Mouse (Mus musculus): ENCODE results near the gene Catsperg1. TPM values are rescaled to one million over a fixed set of nuclear protein-coding genes. Genes with fewer than 3 reads are reported as not detected.

Gene Catsperg1
- polyA plus RNA-seq, 1 experiment from 2014 or later = 0.69 TPM

GRCm38 (mm10) chr7:29170066-29170754 lies 43.6 kb downstream of the Catsperg1 start, which contains the start of the genes Ggn and Spred3:
Ggn (plus strand) TSS chr7:29170210.
Spred3 (minus strand) TSS chr7:29170411.
- peaks cover 33% of the 10 kb centered on the region for H3K36me3 ChIP-seq
- peak within 1 kb of the TSS; percentile 64 for H3K9ac ChIP-seq (replicated peaks)
- under 1% methylated on average over 30 of the region's 30 CpGs for WGBS
- peak within 1 kb of the TSS; percentile 60 for H3K4me3 ChIP-seq (replicated peaks)
- peak within 1 kb of the TSS; percentile 83 for H3K4me2 ChIP-seq
- peak within 1 kb of the TSS; percentile 64; the same call in 1 of the 2 replicates for H3K27ac ChIP-seq
- peak; percentile 16 for ATAC-seq (ENCODE audit: insufficient number of reproducible peaks, insufficient read depth, low FRiP score, low TSS enrichment, low read depth)
- no peaks in the 10 kb centered on the region for H3K9me3 ChIP-seq
- peaks cover 70% of the 10 kb centered on the region for H3K27me3 ChIP-seq
- H3K4me1 ChIP-seq (replicated peaks) = peaks cover 36% of the 10 kb centered on the region

GRCm38 (mm10) chr7:29169231-29170065 lies 44.4 kb downstream of the Catsperg1 start:
- Histone ChIP-seq H3K4me3 (replicated peaks) (peak overlapping the region; percentile 60), H3K4me1 (replicated peaks) (peaks cover 36% of the 10 kb centered on the region), H3K9ac (replicated peaks) (peak overlapping the region; percentile 64), H3K27ac (peak overlapping the region; percentile 64; the same call in 1 of the 2 replicates), H3K9me3 (no peaks in the 10 kb centered on the region), H3K4me2 (peak overlapping the region; percentile 83), H3K36me3 (peaks cover 27% of the 10 kb centered on the region), H3K27me3 (peaks cover 63% of the 10 kb centered on the region)
- 2% methylated on average over 31 of the region's 39 CpGs for WGBS
- peak; percentile 74 for ATAC-seq (ENCODE audit: insufficient number of reproducible peaks, insufficient read depth, low FRiP score, low TSS enrichment, low read depth)

- under 1% methylated on average over 14 of the region's 14 CpGs for WGBS
- H3K27ac ChIP-seq = peak overlapping the region; percentile 64; the same call in 1 of the 2 replicates
- peak overlapping the region; percentile 64 for H3K9ac ChIP-seq (replicated peaks)
- H3K4me2 ChIP-seq = peak overlapping the region; percentile 83
- no peak for ATAC-seq (ENCODE audit: insufficient number of reproducible peaks, insufficient read depth, low FRiP score, low TSS enrichment, low read depth)
- H3K4me1 ChIP-seq (replicated peaks) = peaks cover 36% of the 10 kb centered on the region
- H3K4me3 ChIP-seq (replicated peaks) = peak overlapping the region; percentile 60
- peaks cover 22% of the 10 kb centered on the region for H3K36me3 ChIP-seq
- peaks cover 56% of the 10 kb centered on the region for H3K27me3 ChIP-seq
- no peaks in the 10 kb centered on the region for H3K9me3 ChIP-seq
These were observed 45.0 kb downstream of the Catsperg1 start for GRCm38 (mm10) chr7:29168791-29169230.

- 4% methylated on average over 10 of the region's 10 CpGs for WGBS
- peak overlapping the region; percentile 38; the same call in 1 of the 2 replicates for H3K9ac ChIP-seq (replicated peaks)
These were observed 45.6 kb downstream of the Catsperg1 start for GRCm38 (mm10) chr7:29168121-29168695.

GRCm38 (mm10) chr7:29167656-29168055 lies 46.2 kb downstream of the Catsperg1 start:
- H3K4me1 ChIP-seq (replicated peaks) = peaks cover 44% of the 10 kb centered on the region
- no peak overlapping the region for H3K9ac ChIP-seq (replicated peaks)
- H3K27ac ChIP-seq = no peak overlapping the region
- H3K4me2 ChIP-seq = peak overlapping the region; percentile 83
- peak overlapping the region; percentile 60 for H3K4me3 ChIP-seq (replicated peaks)
- WGBS = 15% methylated on average over 19 of the region's 19 CpGs
- H3K36me3 ChIP-seq = peaks cover 15% of the 10 kb centered on the region
- no peaks in the 10 kb centered on the region for H3K9me3 ChIP-seq
- H3K27me3 ChIP-seq = peaks cover 45% of the 10 kb centered on the region
- no peak for ATAC-seq (ENCODE audit: insufficient number of reproducible peaks, insufficient read depth, low FRiP score, low TSS enrichment, low read depth)

More at GRCm38 (mm10) chr7:29168121-29168695, 45.6 kb downstream of the Catsperg1 start:
- H3K4me1 ChIP-seq (replicated peaks) = peaks cover 38% of the 10 kb centered on the region
- H3K27ac ChIP-seq = no peak overlapping the region
- H3K36me3 ChIP-seq = peaks cover 20% of the 10 kb centered on the region
- H3K4me3 ChIP-seq (replicated peaks) = peak overlapping the region; percentile 60
- H3K4me2 ChIP-seq = peak overlapping the region; percentile 83
- ATAC-seq (ENCODE audit: insufficient number of reproducible peaks, insufficient read depth, low FRiP score, low TSS enrichment, low read depth) = no peak
- H3K9me3 ChIP-seq = no peaks in the 10 kb centered on the region
- H3K27me3 ChIP-seq = peaks cover 50% of the 10 kb centered on the region

GRCm38 (mm10) chr7:29162750-29163525 lies 50.9 kb downstream of the Catsperg1 start:
- Histone ChIP-seq H3K4me2 (no peak overlapping the region), H3K4me3 (replicated peaks) (no peak overlapping the region), H3K27ac (no peak overlapping the region), H3K4me1 (replicated peaks) (peaks cover 13% of the 10 kb centered on the region), H3K36me3 (peaks cover 23% of the 10 kb centered on the region), H3K9ac (replicated peaks) (no peak overlapping the region), H3K27me3 (peaks cover 32% of the 10 kb centered on the region), H3K9me3 (no peaks in the 10 kb centered on the region)
- WGBS = 11% methylated on average over 9 of the region's 9 CpGs
- ATAC-seq (ENCODE audit: insufficient number of reproducible peaks, insufficient read depth, low FRiP score, low TSS enrichment, low read depth) = no peak

- H3K4me3 ChIP-seq (replicated peaks) = no peak overlapping the region
- H3K4me1 ChIP-seq (replicated peaks) = 0 out of 2 replicates have a peak, but pooled peaks cover 8% of the 10 kb centered on the region
- ATAC-seq (ENCODE audit: insufficient number of reproducible peaks, insufficient read depth, low FRiP score, low TSS enrichment, low read depth) = no peak
- no peaks in the 10 kb centered on the region for H3K9me3 ChIP-seq
- H3K4me2 ChIP-seq = no peak overlapping the region
- peaks cover 23% of the 10 kb centered on the region for H3K36me3 ChIP-seq
- H3K9ac ChIP-seq (replicated peaks) = no peak overlapping the region
- H3K27ac ChIP-seq = no peak overlapping the region
- peaks cover 31% of the 10 kb centered on the region for H3K27me3 ChIP-seq
- 71% methylated on average over 5 of the region's 5 CpGs for WGBS
These were observed 51.5 kb downstream of the Catsperg1 start for GRCm38 (mm10) chr7:29162294-29162693.

GRCm38 (mm10) chr7:29158264-29158663 lies 55.6 kb downstream of the Catsperg1 start:
- Histone ChIP-seq H3K27me3 (peaks cover 28% of the 10 kb centered on the region), H3K36me3 (peaks cover 12% of the 10 kb centered on the region), H3K9me3 (no peaks in the 10 kb centered on the region), H3K4me3 (replicated peaks) (no peak overlapping the region), H3K4me2 (no peak overlapping the region), H3K4me1 (replicated peaks) (peaks cover 13% of the 10 kb centered on the region; the same call in 1 of the 2 replicates), H3K27ac (no peak overlapping the region), H3K9ac (replicated peaks) (no peak overlapping the region)
- 1% methylated on average over 5 of the region's 5 CpGs for WGBS
- ATAC-seq (ENCODE audit: insufficient number of reproducible peaks, insufficient read depth, low FRiP score, low TSS enrichment, low read depth) = no peak

- 3% methylated on average over 67 of the region's 68 CpGs for WGBS
These were observed 57.7 kb downstream of the Catsperg1 start, which contains the start of gene Fam98c for GRCm38 (mm10) chr7:29155838-29156782. Fam98c (minus strand) TSS chr7:29156234.

More at GRCm38 (mm10) chr7:29155838-29156782, 57.7 kb downstream of the Catsperg1 start, which contains the start of gene Fam98c:
- Histone ChIP-seq H3K27me3 (peaks cover 28% of the 10 kb centered on the region), H3K4me3 (replicated peaks) (peak within 1 kb of the TSS; percentile 83), H3K4me1 (replicated peaks) (peaks cover 6% of the 10 kb centered on the region; the same call in 1 of the 2 replicates), H3K4me2 (peak within 1 kb of the TSS; percentile 97), H3K36me3 (peaks cover 3% of the 10 kb centered on the region; the same call in 1 of the 2 replicates), H3K9me3 (no peaks in the 10 kb centered on the region), H3K27ac (peak within 1 kb of the TSS; percentile 90), H3K9ac (replicated peaks) (peak within 1 kb of the TSS; percentile 74)
- peak; percentile 78 for ATAC-seq (ENCODE audit: insufficient number of reproducible peaks, insufficient read depth, low FRiP score, low TSS enrichment, low read depth)
